In genomic region chr17:54298232-54298924, GRCm38 (mm10) we compare ENCODE assay signal across 8 mouse cellular contexts. TPM values are rescaled to one million over a fixed set of nuclear protein-coding genes. Genes with fewer than 3 reads are reported as not detected.
DNase-seq lines count a peak whose midpoint lies in the region; ATAC-seq lines count a peak whose summit lies in the region.

No protein-coding gene starts in this region.

- H3K27ac ChIP-seq in hindbrain, embryonic 14.5 days, result no peak overlapping the region

- 2% methylated on average over 37 of the region's 37 CpGs for WGBS in hindbrain, embryonic 14.5 days

- no peaks in the 10 kb centered on the region for H3K9me3 ChIP-seq in hindbrain, embryonic 14.5 days (ENCODE audit: control insufficient read depth, low read length)

- ATAC-seq in hindbrain, embryonic 14.5 days (ENCODE audit: low FRiP score), result peak; percentile 77
- ATAC-seq in granulocyte monocyte progenitor cell, adult 5-6 weeks (replicated peaks; ENCODE audit: poor library complexity, severe bottlenecking), result no peak

- H3K36me3 ChIP-seq in hindbrain, embryonic 14.5 days (replicated peaks; ENCODE audit: control insufficient read depth, insufficient read depth), result no peaks in the 10 kb centered on the region

- DNase-seq in gastrocnemius, postnatal 10 days, result peak; percentile 8
- no peak for DNase-seq in gastrocnemius, postnatal 25 days
- peak; percentile 16 for DNase-seq in ovary, postnatal 36 days (ENCODE audit: low spot score)
- DNase-seq in ovary, postnatal 14 days (ENCODE audit: low spot score), result no peak
- no peak for DNase-seq in hindbrain, embryonic 14.5 days (ENCODE audit: low spot score)
- DNase-seq in neural tube, embryonic 10.5 days (ENCODE audit: extremely low spot score, low spot score), result peak; percentile 63
- DNase-seq in cerebellum, adult 9-11 months, result no peak

- H3K4me1 ChIP-seq in hindbrain, embryonic 14.5 days (replicated peaks; ENCODE audit: control insufficient read depth, insufficient read depth, low read length), result no peaks in the 10 kb centered on the region

- peak overlapping the region; percentile 40 for H3K4me3 ChIP-seq in hindbrain, embryonic 14.5 days (replicated peaks; ENCODE audit: low read length)

- peak overlapping the region; percentile 55 for H3K9ac ChIP-seq in hindbrain, embryonic 14.5 days

- H3K27me3 ChIP-seq in hindbrain, embryonic 14.5 days (ENCODE audit: control insufficient read depth, insufficient read depth, low read length), result peaks cover 9% of the 10 kb centered on the region

- H3K4me2 ChIP-seq in hindbrain, embryonic 14.5 days (replicated peaks), result peak overlapping the region; percentile 86

RNA-seq across cellular contexts. Expression of gene Slc5a7, which starts 0.5 kb away (rescaled TPM):
- under 1 TPM in 1 of 2 experiments, not detected in 1; 0.07 TPM for total RNA-seq in gastrocnemius, postnatal 10 days (2021)
- total RNA-seq in gastrocnemius, postnatal 25 days (2021), result not detected
- 11.7 and 13.7 TPM in 2 replicates for polyA plus RNA-seq in hindbrain, embryonic 14.5 days (2014; fragmentation: Nextera tagmentation; extraction: Ambion mirVana)
- not detected in 2 replicates for total RNA-seq in granulocyte monocyte progenitor cell, adult 5-6 weeks (2014; fragmentation: Nextera tagmentation)
- total RNA-seq in granulocyte monocyte progenitor cell, adult 5-6 weeks (2017), result not detected in 2 replicates

Comparison
In these comparisons a context has a peak if more than half of its experiments do, and no peak if none do; other contexts are left out.
1. DNase-seq: peak in gastrocnemius, postnatal 10 days (single experiment), ovary, postnatal 36 days (single experiment) and neural tube, embryonic 10.5 days (single experiment); none in gastrocnemius, postnatal 25 days (single experiment), ovary, postnatal 14 days (single experiment), hindbrain, embryonic 14.5 days (single experiment) and cerebellum, adult 9-11 months (single experiment).